Mouse (Mus musculus): ENCODE data around the gene Mybpc2. TPM values are rescaled to one million over a fixed set of nuclear protein-coding genes. Genes with fewer than 3 reads are reported as not detected.

The Mybpc2 gene
- 0.26 and 0.67 TPM in 2 replicates for polyA plus RNA-seq (2012; rRNA removed)

DNA sequence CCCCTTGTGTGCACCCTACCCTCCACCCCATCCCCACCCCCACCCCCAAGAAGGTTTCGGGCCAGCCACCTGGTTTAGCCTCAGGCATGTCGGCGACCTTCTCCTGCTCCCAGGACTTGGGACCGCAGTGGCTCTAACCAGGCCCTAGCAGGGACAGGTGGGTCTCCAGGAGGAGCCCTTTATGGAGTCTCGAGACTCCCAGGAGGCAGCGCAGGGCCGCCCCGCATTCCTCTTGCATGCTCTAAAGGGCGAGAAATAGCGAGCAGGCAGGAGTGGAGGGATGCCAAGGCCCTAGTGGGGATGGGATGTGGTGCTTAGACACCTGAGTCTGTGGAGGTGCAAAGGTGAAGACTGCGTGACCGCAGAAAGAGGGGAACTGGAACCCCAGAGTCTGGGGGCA lies at the start of gene Mybpc2:
Gene Mybpc2, minus strand, starts transcription at position 155 of the 400 bp plus-strand sequence.
- 39% methylated on average over 12 of the region's 12 CpGs for WGBS
- DNase-seq (ENCODE audit: low read depth, low spot score): no peak

- no peak for DNase-seq (ENCODE audit: low read depth, low spot score)
- 69% methylated on average over 5 of the region's 5 CpGs for WGBS
These were observed 48.6 kb upstream of the Mybpc2 start for GRCm38 (mm10) chr7:44572956-44573484.

- no peak for DNase-seq (ENCODE audit: low read depth, low spot score)
- WGBS: 15% methylated on average over 7 of the region's 7 CpGs
These were observed 47.8 kb upstream of the Mybpc2 start, which contains the start of gene Napsa for GRCm38 (mm10) chr7:44572213-44572701. Gene Napsa (plus strand): TSS chr7:44572380.

DNA sequence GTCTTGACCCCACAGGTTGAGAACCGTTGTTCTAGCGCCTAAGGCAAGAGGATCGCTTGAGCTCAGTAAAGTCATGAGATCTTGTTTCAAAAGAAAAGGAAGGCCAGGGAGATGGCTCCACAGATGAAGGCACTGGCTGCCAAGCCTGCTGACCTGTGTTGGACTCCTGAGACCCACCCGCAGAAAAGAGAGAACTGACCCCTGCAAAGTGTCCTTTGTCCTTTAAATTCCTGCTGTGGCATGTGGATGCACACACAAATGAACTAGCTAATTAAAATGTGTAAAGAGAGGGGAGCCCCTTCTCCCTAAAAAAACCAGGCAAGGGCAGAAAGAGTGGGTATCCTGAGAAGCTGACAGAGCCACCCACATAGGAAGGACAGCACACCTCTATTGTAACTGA lies 47.4 kb upstream of the Mybpc2 start:
- no peak for DNase-seq (ENCODE audit: low read depth, low spot score)
- WGBS: 68% methylated on average over 4 of the region's 4 CpGs

- WGBS: 72% methylated on average over 6 of the region's 6 CpGs
- DNase-seq (ENCODE audit: low read depth, low spot score): no peak
These were observed 46.5 kb upstream of the Mybpc2 start for GRCm38 (mm10) chr7:44570989-44571388.

DNA sequence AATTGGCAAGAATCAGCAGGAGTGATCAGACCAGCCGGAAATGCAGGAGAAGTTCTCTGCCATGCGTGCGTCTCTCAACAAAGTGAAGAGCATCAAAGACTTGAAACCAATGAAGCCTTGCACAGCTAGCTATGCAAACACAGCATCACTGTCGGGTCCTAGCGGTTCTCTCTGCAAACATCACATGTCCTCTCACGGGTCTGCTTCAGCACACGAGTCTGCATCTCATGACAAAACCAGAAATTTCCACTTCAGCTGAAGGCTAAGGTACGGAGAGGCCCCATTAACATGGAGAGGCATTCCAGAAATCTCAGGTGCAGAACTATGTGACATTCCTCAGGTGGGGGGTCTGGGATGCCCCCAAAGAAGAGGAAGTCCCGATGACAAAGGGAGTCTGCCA lies 44.3 kb upstream of the Mybpc2 start:
- WGBS: 29% methylated on average over 9 of the region's 9 CpGs
- no peak for DNase-seq (ENCODE audit: low read depth, low spot score)

GRCm38 (mm10) chr7:44565414-44565813 lies 41.0 kb upstream of the Mybpc2 start:
- no peak for DNase-seq (ENCODE audit: low read depth, low spot score)
- WGBS: 68% methylated on average over 6 of the region's 6 CpGs

DNA sequence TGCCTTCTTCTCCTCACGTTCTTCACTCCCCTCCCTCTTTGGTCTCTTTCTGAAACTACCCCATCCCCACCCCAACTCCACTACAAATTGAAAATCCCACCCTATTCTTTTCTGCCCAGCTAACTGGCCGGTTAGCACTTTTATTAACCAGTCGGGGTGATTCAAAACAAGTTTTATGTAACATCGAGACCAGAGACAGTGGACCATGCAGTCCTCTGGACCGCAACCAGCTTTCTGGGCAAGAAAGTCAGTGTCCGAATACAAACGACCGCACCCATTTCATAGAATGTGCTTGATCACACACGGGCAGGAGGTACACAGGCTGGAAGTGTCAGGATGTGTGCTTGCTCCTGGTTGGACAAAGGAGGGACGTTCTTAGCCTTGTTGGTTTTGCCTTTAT lies 40.0 kb upstream of the Mybpc2 start:
- WGBS: 77% methylated on average over 10 of the region's 10 CpGs
- no peak for DNase-seq (ENCODE audit: low read depth, low spot score)

DNA sequence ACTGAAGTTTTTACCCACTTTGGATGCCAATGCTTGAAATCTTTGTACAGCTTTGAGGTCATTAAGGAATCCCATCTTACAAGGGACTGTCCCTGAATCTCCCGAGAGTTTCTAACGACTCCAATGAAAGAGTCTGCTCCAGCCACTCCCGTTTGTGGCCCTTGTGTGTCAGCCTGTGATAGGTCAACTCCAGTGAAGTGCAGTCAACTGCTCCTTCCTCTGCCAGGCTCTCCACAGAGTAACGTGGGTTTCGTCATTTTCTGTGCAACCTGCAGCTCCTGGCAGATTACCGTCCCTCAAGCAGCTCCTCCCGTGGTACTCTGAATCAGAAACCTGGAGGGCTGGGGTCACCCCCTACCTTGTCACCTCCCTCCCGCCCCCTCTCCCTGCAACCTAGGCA lies 38.8 kb upstream of the Mybpc2 start:
- 23% methylated on average over 8 of the region's 8 CpGs for WGBS
- no peak for DNase-seq (ENCODE audit: low read depth, low spot score)

GRCm38 (mm10) chr7:44560435-44561400 lies 36.3 kb upstream of the Mybpc2 start:
- DNase-seq (ENCODE audit: low read depth, low spot score): peak; percentile 25
- WGBS: 52% methylated on average over 18 of the region's 18 CpGs

DNA sequence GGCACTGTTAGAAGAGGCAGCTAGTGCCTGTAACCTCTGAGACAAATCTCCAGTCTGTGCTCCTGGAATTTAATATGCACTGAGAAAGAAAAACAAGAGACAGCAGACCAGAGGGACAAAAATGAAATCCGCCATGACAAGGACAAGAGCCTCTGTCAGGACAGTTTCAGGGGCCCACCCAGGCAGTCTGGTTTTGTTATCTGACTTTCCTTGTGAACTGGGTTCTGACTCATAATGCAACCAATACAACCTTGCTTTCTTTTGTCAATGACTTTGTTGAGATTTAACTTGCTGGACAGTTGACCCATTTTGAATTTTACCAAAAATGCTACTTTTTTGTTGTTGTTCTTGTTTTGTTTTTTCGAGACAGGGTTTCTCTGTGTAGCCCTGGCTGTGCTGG lies 33.2 kb upstream of the Mybpc2 start:
- WGBS: 67% methylated on average over 2 of the region's 2 CpGs
- DNase-seq (ENCODE audit: low read depth, low spot score): no peak

- DNase-seq (ENCODE audit: low read depth, low spot score): peak; percentile 82
- under 1% methylated on average over 22 of the region's 22 CpGs for WGBS
These were observed 29.4 kb upstream of the Mybpc2 start, which contains the start of gene Nr1h2 for GRCm38 (mm10) chr7:44553826-44554225. Gene Nr1h2 (minus strand): TSS chr7:44553951.

DNA sequence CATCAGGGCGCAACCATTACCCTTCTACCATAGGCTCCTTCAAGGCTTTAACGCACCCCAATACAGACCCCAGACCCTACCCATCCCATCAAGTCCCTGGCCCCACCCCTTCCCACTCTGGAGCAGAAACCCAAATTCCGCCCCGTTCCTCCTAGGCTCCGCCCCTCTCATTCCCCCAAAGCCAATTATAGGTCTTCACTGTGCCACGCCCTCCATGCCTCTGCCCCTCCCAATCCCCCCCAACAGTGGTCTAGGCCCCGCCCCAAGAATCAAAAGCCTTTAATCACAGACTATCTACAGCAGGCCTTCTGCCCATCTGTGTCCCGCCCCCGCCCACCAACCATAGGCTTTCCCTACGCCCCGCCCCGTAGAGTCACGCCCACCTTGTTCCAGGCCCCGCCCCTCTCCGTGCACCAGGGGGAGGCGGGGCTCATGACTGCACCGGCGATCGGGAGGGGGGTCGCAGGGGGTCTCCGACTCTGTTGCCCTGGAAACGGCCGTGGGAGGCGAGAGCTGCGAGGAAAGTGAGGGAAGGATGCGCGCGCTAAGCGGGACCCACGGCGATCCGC lies 28.8 kb upstream of the Mybpc2 start:
- 2% methylated on average over 32 of the region's 32 CpGs for WGBS
- DNase-seq (ENCODE audit: low read depth, low spot score): peak; percentile 24

- DNase-seq (ENCODE audit: low read depth, low spot score): no peak
- WGBS: 90% methylated on average over 31 of the region's 31 CpGs
These were observed 27.9 kb upstream of the Mybpc2 start for GRCm38 (mm10) chr7:44552141-44552908.

DNA sequence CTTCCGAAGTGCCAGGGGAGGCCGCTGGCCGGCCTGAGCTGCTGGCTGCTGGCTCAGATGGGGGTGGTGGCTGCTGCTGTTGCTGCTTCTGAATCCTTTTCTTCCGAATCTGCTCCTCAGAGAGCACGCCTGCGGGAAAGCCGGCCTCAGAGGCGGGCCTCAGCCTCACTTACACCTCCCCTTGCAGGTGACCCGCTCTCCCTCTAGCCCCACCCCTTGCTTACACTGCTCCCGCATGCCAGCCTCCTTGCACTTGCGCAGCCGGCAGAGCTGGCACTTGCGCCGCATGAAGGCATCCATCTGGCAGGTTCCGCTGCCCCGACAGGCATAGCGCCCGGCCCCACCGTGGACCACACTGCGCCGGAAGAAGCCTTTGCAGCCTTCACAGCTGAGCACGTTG lies 27.3 kb upstream of the Mybpc2 start:
- WGBS: 90% methylated on average over 22 of the region's 22 CpGs
- DNase-seq (ENCODE audit: low read depth, low spot score): no peak

DNA sequence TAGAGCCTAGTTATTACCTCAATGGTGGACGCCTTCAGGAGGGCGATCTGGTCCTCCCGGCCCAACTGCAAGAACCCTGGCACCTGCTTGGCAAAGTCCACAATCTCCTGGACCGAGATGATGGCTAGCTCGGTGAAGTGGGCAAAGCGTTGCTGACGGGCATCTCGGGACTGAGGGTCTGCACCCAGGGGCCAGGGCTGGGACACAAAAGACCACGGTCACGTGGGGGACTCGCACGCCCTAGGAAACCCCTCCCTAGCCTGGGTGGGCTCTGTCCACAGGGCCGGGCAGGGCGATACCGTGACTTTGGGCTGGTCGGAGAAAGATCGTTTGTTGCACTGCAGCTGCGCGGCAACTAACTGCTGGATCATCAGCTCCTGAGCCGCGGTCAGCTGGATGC lies 26.8 kb upstream of the Mybpc2 start:
- DNase-seq (ENCODE audit: low read depth, low spot score): no peak
- WGBS: 93% methylated on average over 21 of the region's 21 CpGs

- 95% methylated on average over 12 of the region's 12 CpGs for WGBS
- no peak for DNase-seq (ENCODE audit: low read depth, low spot score)
These were observed 25.9 kb upstream of the Mybpc2 start for GRCm38 (mm10) chr7:44550409-44550678.

GRCm38 (mm10) chr7:44549621-44550408 lies 25.4 kb upstream of the Mybpc2 start:
- WGBS: 93% methylated on average over 23 of the region's 23 CpGs
- DNase-seq (ENCODE audit: low read depth, low spot score): no peak

- DNase-seq (ENCODE audit: low read depth, low spot score): peak; percentile 99
These were observed 24.1 kb upstream of the Mybpc2 start, which contains the start of gene Pold1 for GRCm38 (mm10) chr7:44548497-44549087. Gene Pold1 (minus strand): TSS chr7:44548849.

More at GRCm38 (mm10) chr7:44548497-44549087, 24.1 kb upstream of the Mybpc2 start, which contains the start of gene Pold1:
- under 1% methylated on average over 43 of the region's 43 CpGs for WGBS

Measured in large intestine, adult 2 months (tissue).